In genomic region chr2:68825326-68826020, GRCm38 (mm10) we compare ENCODE assay signal across 18 mouse cellular contexts. TPM values are rescaled to one million over a fixed set of nuclear protein-coding genes. Genes with fewer than 3 reads are reported as not detected.
DNase-seq lines count a peak whose midpoint lies in the region; ATAC-seq and TF ChIP-seq lines count a peak whose summit lies in the region.
"Had no signal": no experiment of that assay in that cellular context is flagged by ENCODE, and none has a peak within 500 bp of the region (broad histone marks: within the 10 kb centered on the region; RNA-seq: fewer than 3 reads in every experiment).

No protein-coding gene starts in this region.

- no peak for TF ChIP-seq POLR2A in MEL (IDR thresholded peaks at IDR 0.05; ENCODE audit: control insufficient read depth in 1 of 2, insufficient read depth in 1 of 2, low read depth in 1 of 2, low read length in 2 of 2, poor library complexity in 1 of 2)

- no peak for TF ChIP-seq EP300 in MEL (IDR thresholded peaks at IDR 0.05; ENCODE audit: low read depth in 1 of 2, low read length in 2 of 2)

- no peaks in the 10 kb centered on the region for H3K36me3 ChIP-seq in MEL (ENCODE audit: control insufficient read depth in 1 of 2, insufficient read depth in 2 of 2, low read length in 2 of 2)
- H3K36me3 ChIP-seq in liver, embryonic 11.5 days (ENCODE audit: control insufficient read depth, insufficient read depth, low read length) = no peaks in the 10 kb centered on the region
- H3K36me3 ChIP-seq: embryonic facial prominence, embryonic 15.5 days; hindbrain, embryonic 13.5 days; neural tube, embryonic 15.5 days had no signal

- no peak overlapping the region for H3K27ac ChIP-seq in MEL (ENCODE audit: control insufficient read depth, low read depth, low read length)
- H3K27ac ChIP-seq in liver, embryonic 11.5 days (ENCODE audit: low read depth, low read length) = no peak overlapping the region
- H3K27ac ChIP-seq: embryonic facial prominence, embryonic 15.5 days; hindbrain, embryonic 13.5 days; liver, embryonic 14.5 days; neural tube, embryonic 15.5 days; stomach, postnatal 0 days had no signal

- WGBS in liver, embryonic 11.5 days = 37% methylated on average over 7 of the region's 7 CpGs

- H3K27me3 ChIP-seq in MEL (ENCODE audit: control insufficient read depth in 1 of 2, insufficient read depth in 2 of 2, low read length in 2 of 2) = no peaks in the 10 kb centered on the region
- no peaks in the 10 kb centered on the region for H3K27me3 ChIP-seq in liver, embryonic 11.5 days (replicated peaks; ENCODE audit: control insufficient read depth, insufficient read depth, low read length)
- H3K27me3 ChIP-seq: CH12.LX; embryonic facial prominence, embryonic 15.5 days; hindbrain, embryonic 13.5 days; neural tube, embryonic 15.5 days had no signal

- DNase-seq in A20 (ENCODE audit: low read depth, low spot score) (peak; percentile 71), MEL (ENCODE audit: low read depth, low spot score) (peak; percentile 4)
- no peak for DNase-seq in liver, embryonic 11.5 days (ENCODE audit: low spot score)
- no peak for DNase-seq in adrenal gland, adult 2 months
- no peak for DNase-seq in left cerebral cortex, postnatal 36 days (ENCODE audit: low spot score in 2 of 2)
- DNase-seq in heart, adult 8-10 months (ENCODE audit: low spot score) = no peak
- no peak for DNase-seq in cerebellum, postnatal 10 days
- DNase-seq: forebrain, postnatal 0 days; gastrocnemius, postnatal 25 days; kidney, adult 8-10 months had no signal

- H3K9ac ChIP-seq in MEL (ENCODE audit: control insufficient read depth, low read depth, low read length, poor library complexity, severe bottlenecking) = no peak overlapping the region
- H3K9ac ChIP-seq in liver, embryonic 11.5 days (ENCODE audit: low read depth, low read length) = no peak overlapping the region
- H3K9ac ChIP-seq: embryonic facial prominence, embryonic 15.5 days; forebrain, postnatal 0 days; hindbrain, embryonic 13.5 days; liver, embryonic 14.5 days; neural tube, embryonic 15.5 days had no signal

- intact Hi-C loops in left cerebral cortex, postnatal 36 days (cut with DNase I) = no loop called here

- H3K4me2 ChIP-seq in liver, embryonic 11.5 days = no peak overlapping the region
- H3K4me2 ChIP-seq: embryonic facial prominence, embryonic 15.5 days; hindbrain, embryonic 13.5 days; neural tube, embryonic 15.5 days had no signal

- no peak for TF ChIP-seq RAD21 in MEL (IDR thresholded peaks at IDR 0.05; ENCODE audit: low read depth, low read length)

- peak; percentile 49; the same call in 1 of the 2 replicates for ATAC-seq in liver, embryonic 11.5 days (replicated peaks; ENCODE audit: low FRiP score)
- peak; percentile 96 for ATAC-seq in megakaryocyte progenitor cell, adult 5-6 weeks (replicated peaks; ENCODE audit: poor library complexity)
- ATAC-seq: forebrain, postnatal 0 days; midbrain, embryonic 16.5 days had no signal

- no peaks in the 10 kb centered on the region for H3K79me2 ChIP-seq in MEL (ENCODE audit: control insufficient read depth, insufficient read depth, low read length, poor library complexity)

- no peak overlapping the region for H3K4me3 ChIP-seq in MEL (ENCODE audit: control insufficient read depth in 1 of 2, insufficient read depth in 1 of 2, low read depth in 2 of 2, low read length in 2 of 2)
- H3K4me3 ChIP-seq in liver, embryonic 11.5 days (ENCODE audit: low read depth, low read length) = no peak overlapping the region
- H3K4me3 ChIP-seq: embryonic facial prominence, embryonic 15.5 days; hindbrain, embryonic 13.5 days; neural tube, embryonic 15.5 days had no signal

- no peak for TF ChIP-seq CTCF in MEL (IDR thresholded peaks at IDR 0.05 in 2 of 3, conservative IDR thresholded peaks at IDR 0.05 in 1 of 3; ENCODE audit: control insufficient read depth in 1 of 3, insufficient read depth in 1 of 3, low read depth in 2 of 3, low read length in 3 of 3, poor library complexity in 1 of 3, severe bottlenecking in 1 of 3)

- no peaks in the 10 kb centered on the region for H3K9me3 ChIP-seq in MEL (replicated peaks; ENCODE audit: insufficient read depth, low read length)
- H3K9me3 ChIP-seq in liver, embryonic 11.5 days (ENCODE audit: control insufficient read depth, low read length) = no peaks in the 10 kb centered on the region
- H3K9me3 ChIP-seq: embryonic facial prominence, embryonic 15.5 days; hindbrain, embryonic 13.5 days; neural tube, embryonic 15.5 days had no signal

- H3K4me1 ChIP-seq in MEL (ENCODE audit: control insufficient read depth in 1 of 2, insufficient read depth in 2 of 2, low read length in 2 of 2) = no peaks in the 10 kb centered on the region
- H3K4me1 ChIP-seq in liver, embryonic 11.5 days (replicated peaks; ENCODE audit: control insufficient read depth, insufficient read depth, low read length) = no peaks in the 10 kb centered on the region
- H3K4me1 ChIP-seq: embryonic facial prominence, embryonic 15.5 days; hindbrain, embryonic 13.5 days; neural tube, embryonic 15.5 days had no signal

TF ChIP-seq in MEL, 35 proteins besides CTCF, POLR2A, EP300 and RAD21:
- TF ChIP-seq E2F4 (IDR thresholded peaks at IDR 0.05; ENCODE audit: borderline replicate concordance, low read depth, low read length) (no peak), MAX (IDR thresholded peaks at IDR 0.05; ENCODE audit: low read length) (no peak), BHLHE40 (IDR thresholded peaks at IDR 0.05; ENCODE audit: borderline replicate concordance, low read depth, low read length) (no peak), SMC3 (IDR thresholded peaks at IDR 0.05; ENCODE audit: low read depth, low read length) (no peak), CHD2 (IDR thresholded peaks at IDR 0.05; ENCODE audit: low read length) (no peak), GATA1 (IDR thresholded peaks at IDR 0.05; ENCODE audit: low read depth, low read length) (no peak), MAFK (IDR thresholded peaks at IDR 0.05; ENCODE audit: borderline replicate concordance, low read depth, low read length) (no peak), SIN3A (IDR thresholded peaks at IDR 0.05; ENCODE audit: low read length) (no peak)

RNA-seq across cellular contexts. Expression of gene Cers6, which starts 35.8 kb away (rescaled TPM):
- total RNA-seq in MEL (2012; rRNA removed) = not detected in 2 replicates
- not detected for polyA plus RNA-seq in MEL (2012; ENCODE audit: insufficient read depth in 1 of 2, insufficient read length in 2 of 2, low read depth in 1 of 2, low replicate concordance in 2 of 2, missing spikeins in 1 of 2)
- 14.9 and 17.6 TPM in 2 replicates for polyA plus RNA-seq in liver, embryonic 11.5 days (2014; fragmentation: Nextera tagmentation; extraction: Ambion mirVana)
- total RNA-seq in megakaryocyte progenitor cell, adult 5-6 weeks (2015) = 78.2 and 79.0 TPM in 2 replicates
- total RNA-seq in megakaryocyte progenitor cell, adult 5-6 weeks (2017) = 28.8 and 36.5 TPM in 2 replicates
- total RNA-seq in adrenal gland, adult 2 months (2021) = 1 to 10 TPM; 4.3 to 5.3 TPM
- 0.94 and 1.2 TPM in 2 replicates for polyA plus RNA-seq in adrenal gland, adult 2 months (2012; rRNA removed)
- 10 to 100 TPM; 54.1 to 84.6 TPM for total RNA-seq in left cerebral cortex, postnatal 36 days (2021)
- total RNA-seq in heart, adult 8-10 months (2022) = 10 to 100 TPM in 1 of 4 experiments, 1 to 10 TPM in 3; 4.4 to 11.7 (median 7.1) TPM
- total RNA-seq: CH12.LX had no signal

Comparison
In these comparisons a context has a peak if more than half of its experiments do, and no peak if none do; other contexts are left out.
1. DNase-seq: peak in A20 (single experiment) and MEL (single experiment); none in liver, embryonic 11.5 days (single experiment), adrenal gland, adult 2 months (single experiment), left cerebral cortex, postnatal 36 days (0 of 2), heart, adult 8-10 months (single experiment) and cerebellum, postnatal 10 days (0 of 2).